Mouse (Mus musculus) forebrain, embryonic 16.5 days (tissue): ENCODE measurements around the gene Tmem164. TPM values are rescaled to one million over a fixed set of nuclear protein-coding genes. Genes with fewer than 3 reads are reported as not detected.
A peak's percentile ranks its signal among the peaks of the same experiment; 100 is the strongest.

ENCODE experiments used
- ATAC-seq: fragments of 200-750 bp; cut with Nextera tagmentation; 2 replicates; pipeline ENCODE4 v1.8.0; 2017; ENCODE audit warnings: mild to moderate bottlenecking, moderate library complexity
- H3K27ac ChIP-seq: fragments of 300-500 bp; sonication (generic); 2 replicates; pipeline ENCODE4 v1.5.1; 2014; ENCODE audit warnings: low read length, control low read depth
- H3K27me3 ChIP-seq: fragments of 300-500 bp; sonication (generic); replicated peaks from 2 replicates; pipeline ENCODE4 v1.6.1; 2014; ENCODE audit warnings: low read length; ENCODE audit not compliant: control insufficient read depth, insufficient read depth
- H3K36me3 ChIP-seq: fragments of 300-500 bp; sonication (generic); 2 replicates; pipeline ENCODE4 v1.6.1; 2014; ENCODE audit not compliant: control insufficient read depth, insufficient read depth
- H3K4me1 ChIP-seq: fragments of 300-500 bp; sonication (generic); replicated peaks from 2 replicates; pipeline ENCODE4 v1.6.1; 2014; ENCODE audit warnings: low read length; ENCODE audit not compliant: control insufficient read depth, insufficient read depth
- H3K4me2 ChIP-seq: fragments of 300-500 bp; sonication (generic); 2 replicates; pipeline ENCODE4 v1.6.1; 2014; ENCODE audit warnings: mild to moderate bottlenecking, low read length, control low read depth
- H3K4me3 ChIP-seq: fragments of 300-500 bp; sonication (generic); replicated peaks from 2 replicates; pipeline ENCODE4 v1.5.1; 2014; ENCODE audit warnings: mild to moderate bottlenecking, low read length, control low read depth
- H3K9ac ChIP-seq: fragments of 300-500 bp; sonication (generic); replicated peaks from 2 replicates; pipeline ENCODE4 v1.6.1; 2014; ENCODE audit warnings: low read depth, low read length, control low read depth
- H3K9me3 ChIP-seq: fragments of 300-500 bp; sonication (generic); 2 replicates; pipeline ENCODE4 v1.6.1; 2016; ENCODE audit warnings: low read length; ENCODE audit not compliant: control insufficient read depth
- WGBS: fragments of 180-500 bp; shearing (Covaris S2); extraction: QIAGEN DNeasy Blood & Tissue Kit; methylation state at CpG from one replicate; pipeline ENCODE4 v1.1.7; 2014; 5-methylcytosine and 5-hydroxymethylcytosine counted together
- polyA plus RNA-seq: library from polyadenylated mRNA; unstranded; fragments of >200 nt; fragmentation: Nextera tagmentation; extraction: Ambion mirVana; gene quantifications from 2 replicates; pipeline ENCODE4 v1.2.1, GENCODE M21; 2015

Gene Tmem164
- polyA plus RNA-seq, 1 experiment from 2014 or later, result 24.0 TPM

GRCm38 (mm10) chrX:142727847-142728246, 46.6 kb downstream of the Tmem164 start:
- no peak overlapping the region for H3K4me3 ChIP-seq
- WGBS, result 29% methylated on average over 6 of the region's 6 CpGs
- H3K4me1 ChIP-seq, result peaks cover 16% of the 10 kb centered on the region
- H3K9ac ChIP-seq, result no peak overlapping the region
- no peaks in the 10 kb centered on the region for H3K27me3 ChIP-seq
- no peak overlapping the region for H3K27ac ChIP-seq
- no peaks in the 10 kb centered on the region for H3K36me3 ChIP-seq
- no peak overlapping the region for H3K4me2 ChIP-seq
- ATAC-seq, result peak; percentile 57
- H3K9me3 ChIP-seq, result no peaks in the 10 kb centered on the region

- no peak for ATAC-seq
Measured at GRCm38 (mm10) chrX:142729040-142729439, 47.8 kb downstream of the Tmem164 start.

GRCm38 (mm10) chrX:142729482-142729881, 48.3 kb downstream of the Tmem164 start:
- no peak overlapping the region for H3K4me3 ChIP-seq
- H3K4me1 ChIP-seq, result peaks cover 16% of the 10 kb centered on the region
- no peak overlapping the region for H3K4me2 ChIP-seq
- no peaks in the 10 kb centered on the region for H3K9me3 ChIP-seq
- no peak overlapping the region for H3K27ac ChIP-seq
- H3K27me3 ChIP-seq, result no peaks in the 10 kb centered on the region
- WGBS, result 68% methylated on average over 2 of the region's 2 CpGs
- no peak overlapping the region for H3K9ac ChIP-seq
- ATAC-seq, result no peak
- H3K36me3 ChIP-seq, result no peaks in the 10 kb centered on the region

More at GRCm38 (mm10) chrX:142729040-142729439, 47.8 kb downstream of the Tmem164 start:
- H3K27ac ChIP-seq, result no peak overlapping the region
- no peaks in the 10 kb centered on the region for H3K9me3 ChIP-seq
- H3K36me3 ChIP-seq, result no peaks in the 10 kb centered on the region
- peaks cover 16% of the 10 kb centered on the region for H3K4me1 ChIP-seq
- H3K4me2 ChIP-seq, result no peak overlapping the region
- H3K4me3 ChIP-seq, result no peak overlapping the region
- no peaks in the 10 kb centered on the region for H3K27me3 ChIP-seq
- WGBS, result 50% methylated on average over 1 of the region's 1 CpGs
- H3K9ac ChIP-seq, result no peak overlapping the region

GRCm38 (mm10) chrX:142737099-142737498, 55.9 kb downstream of the Tmem164 start:
- WGBS, result 86% methylated on average over 4 of the region's 4 CpGs
- Histone ChIP-seq H3K27me3 (no peaks in the 10 kb centered on the region), H3K9me3 (no peaks in the 10 kb centered on the region), H3K4me3 (no peak overlapping the region), H3K9ac (no peak overlapping the region), H3K36me3 (no peaks in the 10 kb centered on the region), H3K27ac (no peak overlapping the region), H3K4me1 (no peaks in the 10 kb centered on the region), H3K4me2 (no peak overlapping the region)
- no peak for ATAC-seq

GRCm38 (mm10) chrX:142737719-142738118, 56.5 kb downstream of the Tmem164 start:
- no peaks in the 10 kb centered on the region for H3K4me1 ChIP-seq
- no peak overlapping the region for H3K4me3 ChIP-seq
- no peak overlapping the region for H3K27ac ChIP-seq
- no peak for ATAC-seq
- H3K36me3 ChIP-seq, result no peaks in the 10 kb centered on the region
- H3K9ac ChIP-seq, result no peak overlapping the region
- H3K4me2 ChIP-seq, result no peak overlapping the region
- no peaks in the 10 kb centered on the region for H3K27me3 ChIP-seq
- no peaks in the 10 kb centered on the region for H3K9me3 ChIP-seq
- WGBS, result 87% methylated on average over 6 of the region's 6 CpGs

- Histone ChIP-seq H3K4me3 (no peak overlapping the region), H3K4me2 (no peak overlapping the region), H3K27me3 (no peaks in the 10 kb centered on the region; the same call in 1 of the 2 replicates), H3K4me1 (no peaks in the 10 kb centered on the region; the same call in 1 of the 2 replicates), H3K9ac (no peak overlapping the region), H3K9me3 (no peaks in the 10 kb centered on the region; the same call in 1 of the 2 replicates), H3K36me3 (no peaks in the 10 kb centered on the region), H3K27ac (no peak overlapping the region)
- ATAC-seq, result no peak
Measured at GRCm38 (mm10) chrX:142747428-142747827, 66.2 kb downstream of the Tmem164 start.

- no peak overlapping the region for H3K9ac ChIP-seq
- H3K27me3 ChIP-seq, result no peaks in the 10 kb centered on the region; the same call in 1 of the 2 replicates
- no peak overlapping the region for H3K27ac ChIP-seq
- 87% methylated on average over 3 of the region's 3 CpGs for WGBS
- H3K4me2 ChIP-seq, result no peak overlapping the region
- H3K4me3 ChIP-seq, result no peak overlapping the region
- no peak for ATAC-seq
- no peaks in the 10 kb centered on the region; the same call in 1 of the 2 replicates for H3K9me3 ChIP-seq
- no peaks in the 10 kb centered on the region for H3K36me3 ChIP-seq
- H3K4me1 ChIP-seq, result no peaks in the 10 kb centered on the region; the same call in 1 of the 2 replicates
Measured at GRCm38 (mm10) chrX:142748574-142748973, 67.4 kb downstream of the Tmem164 start.

GRCm38 (mm10) chrX:142750775-142751174, 69.6 kb downstream of the Tmem164 start:
- no peaks in the 10 kb centered on the region; the same call in 1 of the 2 replicates for H3K4me1 ChIP-seq
- WGBS, result 34% methylated on average over 4 of the region's 4 CpGs

GRCm38 (mm10) chrX:142755542-142755941, 74.3 kb downstream of the Tmem164 start:
- WGBS, result 72% methylated on average over 6 of the region's 6 CpGs
- H3K4me1 ChIP-seq, result no peaks in the 10 kb centered on the region; the same call in 1 of the 2 replicates
- H3K27me3 ChIP-seq, result no peaks in the 10 kb centered on the region
- H3K4me3 ChIP-seq, result no peak overlapping the region
- no peak overlapping the region for H3K4me2 ChIP-seq
- no peaks in the 10 kb centered on the region for H3K36me3 ChIP-seq
- no peak overlapping the region for H3K9ac ChIP-seq
- H3K27ac ChIP-seq, result no peak overlapping the region
- ATAC-seq, result no peak
- no peaks in the 10 kb centered on the region for H3K9me3 ChIP-seq

More at GRCm38 (mm10) chrX:142750775-142751174, 69.6 kb downstream of the Tmem164 start:
- H3K4me3 ChIP-seq, result no peak overlapping the region
- no peak for ATAC-seq
- H3K9ac ChIP-seq, result no peak overlapping the region
- H3K4me2 ChIP-seq, result no peak overlapping the region
- no peak overlapping the region for H3K27ac ChIP-seq
- no peaks in the 10 kb centered on the region; the same call in 1 of the 2 replicates for H3K9me3 ChIP-seq
- H3K27me3 ChIP-seq, result no peaks in the 10 kb centered on the region; the same call in 1 of the 2 replicates
- H3K36me3 ChIP-seq, result no peaks in the 10 kb centered on the region

- Histone ChIP-seq H3K9me3 (no peaks in the 10 kb centered on the region), H3K9ac (no peak overlapping the region), H3K27ac (no peak overlapping the region), H3K4me2 (no peak overlapping the region), H3K27me3 (no peaks in the 10 kb centered on the region), H3K36me3 (no peaks in the 10 kb centered on the region), H3K4me3 (no peak overlapping the region), H3K4me1 (no peaks in the 10 kb centered on the region)
- WGBS, result 73% methylated on average over 6 of the region's 6 CpGs
- ATAC-seq, result peak; percentile 75
Measured at GRCm38 (mm10) chrX:142760415-142760814, 79.2 kb downstream of the Tmem164 start.
